Mouse (Mus musculus): ENCODE measurements around the gene Zfp358. TPM values are rescaled to one million over a fixed set of nuclear protein-coding genes. Genes with fewer than 3 reads are reported as not detected.

The Zfp358 gene
- total RNA-seq, 1 experiment from 2014 or later = 8.3 TPM

GRCm38 (mm10) chr8:3540076-3540475 is 47.1 kb downstream of the Zfp358 start:
- ATAC-seq (replicated peaks; ENCODE audit: low read depth, poor library complexity, severe bottlenecking) = no peak

- no peak for ATAC-seq (replicated peaks; ENCODE audit: low read depth, poor library complexity, severe bottlenecking)
These were observed 53.6 kb downstream of the Zfp358 start for GRCm38 (mm10) chr8:3546511-3546910.

Other genes with a start within 250 kb of the Zfp358 start
- gene Insr, start 213.5 kb upstream of the Zfp358 start, total RNA-seq (2017) = 11.4 and 14.8 TPM in 2 replicates
- gene A430078G23Rik, start 139.7 kb upstream of the Zfp358 start, total RNA-seq (2017) = 22.7 and 25.9 TPM in 2 replicates
- gene Arhgef18, start 100.1 kb upstream of the Zfp358 start, total RNA-seq (2017) = 26.5 and 30.3 TPM in 2 replicates
- gene Pex11g, start 25.5 kb upstream of the Zfp358 start, total RNA-seq (2017) = 1.3 and 1.4 TPM in 2 replicates
- not detected in 2 replicates for gene Tex45, start 22.3 kb upstream of the Zfp358 start, total RNA-seq (2017)
- gene Mcoln1, start 7.3 kb downstream of the Zfp358 start, total RNA-seq (2017) = 26.1 and 28.9 TPM in 2 replicates
- 16.1 and 21.8 TPM in 2 replicates for gene Pnpla6, start 22.2 kb downstream of the Zfp358 start, total RNA-seq (2017)
- 0.44 and 0.96 TPM in 2 replicates for gene C330021F23Rik, start 74.9 kb downstream of the Zfp358 start, total RNA-seq (2017)
- gene Camsap3, start 94.2 kb downstream of the Zfp358 start, total RNA-seq (2017) = 1.0 TPM in 2 replicates
- 53.4 and 54.3 TPM in 2 replicates for gene Xab2, start 128.2 kb downstream of the Zfp358 start, total RNA-seq (2017)
- 162 and 251 TPM in 2 replicates for gene Pet100, start 128.4 kb downstream of the Zfp358 start, total RNA-seq (2017)
- gene Pcp2, start 132.4 kb downstream of the Zfp358 start, total RNA-seq (2017) = not detected in 2 replicates
- 92.9 and 112 TPM in 2 replicates for gene Stxbp2, start 137.8 kb downstream of the Zfp358 start, total RNA-seq (2017)
- gene Retn, start 162.6 kb downstream of the Zfp358 start, total RNA-seq (2017) = not detected in 2 replicates
- 0.27 and 0.68 TPM in 2 replicates for gene Mcemp1, start 172.6 kb downstream of the Zfp358 start, total RNA-seq (2017)
- gene Fcor, start 179.2 kb downstream of the Zfp358 start, total RNA-seq (2017) = 0.87 and 1.4 TPM in 2 replicates
- gene Trappc5, start 183.2 kb downstream of the Zfp358 start, total RNA-seq (2017) = 34.9 and 42.9 TPM in 2 replicates
- not detected in 2 replicates for gene Fcer2a, start 201.0 kb downstream of the Zfp358 start, total RNA-seq (2017)
- not detected in 2 replicates for gene Clec4g, start 227.5 kb downstream of the Zfp358 start, total RNA-seq (2017)